ENCODE assay signal across 10 mouse cellular contexts in the genomic region with DNA sequence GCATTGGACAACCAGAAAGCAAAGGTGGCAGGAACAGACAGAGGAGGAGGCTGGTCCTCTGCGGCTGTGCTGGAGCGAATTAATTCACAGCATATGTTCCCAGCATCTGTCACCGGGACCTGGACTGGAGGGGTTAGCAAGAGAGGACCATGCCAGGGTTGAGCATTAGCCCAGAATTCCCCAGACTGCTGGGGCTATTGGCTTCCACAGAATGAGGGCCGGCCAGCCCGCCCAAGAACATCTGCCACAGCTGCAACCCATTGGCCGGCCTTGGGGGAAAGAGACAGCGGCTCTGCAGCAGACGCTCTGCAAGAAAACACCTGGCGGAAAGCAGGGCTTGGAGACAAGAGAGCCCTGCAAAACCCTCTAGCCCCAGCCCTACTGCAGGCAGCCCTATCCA.
A peak's percentile ranks its signal among the peaks of the same experiment; 100 is the strongest.
DNase-seq lines count a peak whose midpoint lies in the region; ATAC-seq lines count a peak whose summit lies in the region.
"Had no signal": no experiment of that assay in that cellular context is flagged by ENCODE, and none has a peak within 500 bp of the region (broad histone marks: within the 10 kb centered on the region; RNA-seq: fewer than 3 reads in every experiment).

No protein-coding gene starts in this region.

- no peaks in the 10 kb centered on the region for H3K9me3 ChIP-seq in hindbrain, embryonic 16.5 days (ENCODE audit: control insufficient read depth, low read length)
- H3K9me3 ChIP-seq in kidney, embryonic 15.5 days (replicated peaks): no peaks in the 10 kb centered on the region
- H3K9me3 ChIP-seq: stomach, embryonic 15.5 days had no signal

- no peak overlapping the region for H3K4me3 ChIP-seq in hindbrain, embryonic 16.5 days (ENCODE audit: low read length)
- H3K4me3 ChIP-seq in kidney, embryonic 15.5 days (replicated peaks): no peak overlapping the region
- H3K4me3 ChIP-seq: stomach, embryonic 15.5 days had no signal

- H3K4me1 ChIP-seq in hindbrain, embryonic 16.5 days (ENCODE audit: control insufficient read depth, insufficient read depth, low read depth, low read length): peaks cover 12% of the 10 kb centered on the region
- peaks cover 12% of the 10 kb centered on the region for H3K4me1 ChIP-seq in kidney, embryonic 15.5 days

- H3K4me2 ChIP-seq in hindbrain, embryonic 16.5 days (ENCODE audit: low read length): no peak overlapping the region
- no peak overlapping the region for H3K4me2 ChIP-seq in kidney, embryonic 15.5 days
- H3K4me2 ChIP-seq: stomach, embryonic 15.5 days had no signal

- peak; percentile 67 for DNase-seq in embryo, embryonic 10 days (ENCODE audit: low spot score)
- DNase-seq in embryo, embryonic 9.5 days (ENCODE audit: extremely low spot score): no peak
- peak; percentile 46 for DNase-seq in urinary bladder, postnatal 14 days (ENCODE audit: low spot score)
- no peak for DNase-seq in urinary bladder, postnatal 25 days (ENCODE audit: low spot score)
- DNase-seq in testis, postnatal 10 days (ENCODE audit: low spot score): peak; percentile 56
- DNase-seq in B cell, adult 2 months: no peak
- DNase-seq: liver, postnatal 0 days had no signal

- H3K36me3 ChIP-seq in hindbrain, embryonic 16.5 days (ENCODE audit: control insufficient read depth, insufficient read depth, low read length): no peaks in the 10 kb centered on the region
- no peaks in the 10 kb centered on the region for H3K36me3 ChIP-seq in kidney, embryonic 15.5 days
- H3K36me3 ChIP-seq: stomach, embryonic 15.5 days had no signal

- 38% methylated on average over 9 of the region's 9 CpGs for WGBS in hindbrain, embryonic 16.5 days
- WGBS in kidney, embryonic 15.5 days: 33% methylated on average over 9 of the region's 9 CpGs

- H3K9ac ChIP-seq in hindbrain, embryonic 16.5 days (ENCODE audit: low read depth, low read length): no peak overlapping the region
- no peak overlapping the region for H3K9ac ChIP-seq in kidney, embryonic 15.5 days
- H3K9ac ChIP-seq: liver, postnatal 0 days; stomach, embryonic 15.5 days had no signal

- H3K27ac ChIP-seq in hindbrain, embryonic 16.5 days (ENCODE audit: low read depth, low read length): no peak overlapping the region
- H3K27ac ChIP-seq in kidney, embryonic 15.5 days: no peak overlapping the region
- H3K27ac ChIP-seq: stomach, embryonic 15.5 days had no signal

- no peaks in the 10 kb centered on the region for H3K27me3 ChIP-seq in hindbrain, embryonic 16.5 days (replicated peaks; ENCODE audit: control insufficient read depth, insufficient read depth, low read length)
- H3K27me3 ChIP-seq in kidney, embryonic 15.5 days: no peaks in the 10 kb centered on the region

- ATAC-seq in hindbrain, embryonic 16.5 days: peak; percentile 44; the same call in 1 of the 2 replicates
- no peak for ATAC-seq in kidney, embryonic 15.5 days (replicated peaks; ENCODE audit: low FRiP score)
- ATAC-seq: liver, postnatal 0 days had no signal

Comparison
In these comparisons a context has a peak if more than half of its experiments do, and no peak if none do; other contexts are left out.
1. DNase-seq: peak in embryo, embryonic 10 days (single experiment), urinary bladder, postnatal 14 days (single experiment) and testis, postnatal 10 days (single experiment); none in embryo, embryonic 9.5 days (single experiment), urinary bladder, postnatal 25 days (single experiment) and B cell, adult 2 months (0 of 2).